Mouse (Mus musculus): ENCODE data around the gene Cog4. TPM values are rescaled to one million over a fixed set of nuclear protein-coding genes. Genes with fewer than 3 reads are reported as not detected.
"Not testable (repeated sequence)": the region's sequence is repeated elsewhere in the genome, so short reads cannot be mapped to it uniquely, and the experiment has no call there.

Gene Cog4
- polyA plus RNA-seq, 1 experiment from 2014 or later = 76.2 TPM

- Histone ChIP-seq H3K27me3 (no peaks in the 10 kb centered on the region), H3K9me3 (no peaks in the 10 kb centered on the region), H3K4me2 (replicated peaks) (peak within 1 kb of the TSS; percentile 95), H3K4me3 (replicated peaks) (peak within 1 kb of the TSS; percentile 84), H3K4me1 (replicated peaks) (peaks cover 25% of the 10 kb centered on the region), H3K27ac (peak within 1 kb of the TSS; percentile 80), H3K9ac (replicated peaks) (peak within 1 kb of the TSS; percentile 89), H3K36me3 (no peaks in the 10 kb centered on the region)
- ATAC-seq = peak; percentile 100
- 1% methylated on average over 32 of the region's 36 CpGs for WGBS
Measured at GRCm38 (mm10) chr8:110919341-110920031, 73.1 kb downstream of the Cog4 start, which contains the start of gene St3gal2. TSS of gene St3gal2 (plus strand) at chr8:110919922.

- H3K36me3 ChIP-seq = no peaks in the 10 kb centered on the region
- H3K4me3 ChIP-seq (replicated peaks) = peak overlapping the region; percentile 84
- peaks cover 25% of the 10 kb centered on the region for H3K4me1 ChIP-seq (replicated peaks)
- peak overlapping the region; percentile 89 for H3K9ac ChIP-seq (replicated peaks)
- H3K27ac ChIP-seq = peak overlapping the region; percentile 80
- H3K9me3 ChIP-seq = no peaks in the 10 kb centered on the region
- WGBS = 2% methylated on average over 36 of the region's 37 CpGs
- H3K27me3 ChIP-seq = no peaks in the 10 kb centered on the region
- peak overlapping the region; percentile 95 for H3K4me2 ChIP-seq (replicated peaks)
- ATAC-seq = peak; percentile 86
Measured at GRCm38 (mm10) chr8:110920032-110920772, 73.8 kb downstream of the Cog4 start.

- peak overlapping the region; percentile 95 for H3K4me2 ChIP-seq (replicated peaks)
- WGBS = 35% methylated on average over 3 of the region's 3 CpGs
- H3K36me3 ChIP-seq = no peaks in the 10 kb centered on the region
- 0 out of 2 replicates have a peak overlapping the region, but pooled peaks have one; percentile 80 for H3K27ac ChIP-seq
- H3K9ac ChIP-seq (replicated peaks) = peak overlapping the region; percentile 89
- H3K4me3 ChIP-seq (replicated peaks) = peak overlapping the region; percentile 84
- H3K9me3 ChIP-seq = no peaks in the 10 kb centered on the region
- no peaks in the 10 kb centered on the region for H3K27me3 ChIP-seq
- H3K4me1 ChIP-seq (replicated peaks) = peaks cover 25% of the 10 kb centered on the region
- ATAC-seq = no peak
Measured at GRCm38 (mm10) chr8:110920773-110921277, 74.4 kb downstream of the Cog4 start.

GRCm38 (mm10) chr8:110921492-110922230, 75.3 kb downstream of the Cog4 start:
- H3K27me3 ChIP-seq = no peaks in the 10 kb centered on the region
- H3K27ac ChIP-seq = no peak overlapping the region
- peak overlapping the region; percentile 95 for H3K4me2 ChIP-seq (replicated peaks)
- peaks cover 26% of the 10 kb centered on the region for H3K4me1 ChIP-seq (replicated peaks)
- no peak for ATAC-seq
- no peaks in the 10 kb centered on the region for H3K36me3 ChIP-seq
- 45% methylated on average over 7 of the region's 7 CpGs for WGBS
- 0 out of 2 replicates have a peak overlapping the region, but pooled peaks have one; percentile 24 for H3K9ac ChIP-seq (replicated peaks)
- no peaks in the 10 kb centered on the region for H3K9me3 ChIP-seq
- peak overlapping the region; percentile 84 for H3K4me3 ChIP-seq (replicated peaks)

GRCm38 (mm10) chr8:110925691-110926140, 79.3 kb downstream of the Cog4 start:
- 88% methylated on average over 8 of the region's 8 CpGs for WGBS
- no peak overlapping the region for H3K4me2 ChIP-seq (replicated peaks)
- H3K4me3 ChIP-seq (replicated peaks) = no peak overlapping the region
- H3K27ac ChIP-seq = no peak overlapping the region
- no peaks in the 10 kb centered on the region for H3K27me3 ChIP-seq
- peaks cover 7% of the 10 kb centered on the region for H3K36me3 ChIP-seq
- no peak for ATAC-seq
- no peaks in the 10 kb centered on the region for H3K9me3 ChIP-seq
- H3K9ac ChIP-seq (replicated peaks) = no peak overlapping the region
- H3K4me1 ChIP-seq (replicated peaks) = peaks cover 22% of the 10 kb centered on the region

GRCm38 (mm10) chr8:110926690-110927089, 80.3 kb downstream of the Cog4 start:
- H3K27me3 ChIP-seq = no peaks in the 10 kb centered on the region
- H3K27ac ChIP-seq = no peak overlapping the region
- no peak for ATAC-seq
- no peak overlapping the region for H3K4me2 ChIP-seq (replicated peaks)
- no peak overlapping the region for H3K4me3 ChIP-seq (replicated peaks)
- H3K4me1 ChIP-seq (replicated peaks) = peaks cover 13% of the 10 kb centered on the region
- no peaks in the 10 kb centered on the region for H3K9me3 ChIP-seq
- peaks cover 12% of the 10 kb centered on the region for H3K36me3 ChIP-seq
- no peak overlapping the region for H3K9ac ChIP-seq (replicated peaks)
- 64% methylated on average over 5 of the region's 5 CpGs for WGBS

- Histone ChIP-seq H3K9ac (replicated peaks) (no peak overlapping the region), H3K9me3 (no peaks in the 10 kb centered on the region), H3K27ac (no peak overlapping the region), H3K27me3 (no peaks in the 10 kb centered on the region), H3K4me3 (replicated peaks) (no peak overlapping the region), H3K36me3 (peaks cover 12% of the 10 kb centered on the region), H3K4me2 (replicated peaks) (no peak overlapping the region), H3K4me1 (replicated peaks) (peaks cover 7% of the 10 kb centered on the region)
- whole genome bisulfite sequencing = 86% methylated on average over 7 of the region's 7 CpGs
- no peak for ATAC-seq
Measured at GRCm38 (mm10) chr8:110928435-110928834, 82.0 kb downstream of the Cog4 start.

- Histone ChIP-seq H3K36me3 (peaks cover 12% of the 10 kb centered on the region), H3K9ac (replicated peaks) (no peak overlapping the region), H3K4me2 (replicated peaks) (no peak overlapping the region), H3K27ac (no peak overlapping the region), H3K4me3 (replicated peaks) (no peak overlapping the region), H3K9me3 (no peaks in the 10 kb centered on the region), H3K27me3 (no peaks in the 10 kb centered on the region), H3K4me1 (replicated peaks) (peaks cover 7% of the 10 kb centered on the region)
- 59% methylated on average over 5 of the region's 5 CpGs for WGBS
- no peak for ATAC-seq
Measured at GRCm38 (mm10) chr8:110929066-110929465, 82.7 kb downstream of the Cog4 start.

- H3K36me3 ChIP-seq = peaks cover 12% of the 10 kb centered on the region
- not testable (repeated sequence) for H3K4me2 ChIP-seq (replicated peaks); H3K27ac ChIP-seq; H3K9me3 ChIP-seq; H3K27me3 ChIP-seq; H3K4me3 ChIP-seq (replicated peaks); ATAC-seq; H3K9ac ChIP-seq (replicated peaks); H3K4me1 ChIP-seq (replicated peaks)
- 95% methylated on average over 8 of the region's 8 CpGs for whole genome bisulfite sequencing
Measured at GRCm38 (mm10) chr8:110929672-110930071, 83.3 kb downstream of the Cog4 start.

- WGBS = 82% methylated on average over 12 of the region's 12 CpGs
- no peak overlapping the region for H3K4me2 ChIP-seq (replicated peaks)
- no peaks in the 10 kb centered on the region for H3K9me3 ChIP-seq
- ATAC-seq = no peak
- no peak overlapping the region for H3K4me3 ChIP-seq (replicated peaks)
- H3K4me1 ChIP-seq (replicated peaks) = peaks cover 7% of the 10 kb centered on the region
- no peak overlapping the region for H3K9ac ChIP-seq (replicated peaks)
- H3K36me3 ChIP-seq = peaks cover 12% of the 10 kb centered on the region
- no peaks in the 10 kb centered on the region for H3K27me3 ChIP-seq
- no peak overlapping the region for H3K27ac ChIP-seq
Measured at GRCm38 (mm10) chr8:110931176-110931939, 85.0 kb downstream of the Cog4 start.

All from midbrain, embryonic 13.5 days (tissue).